Mouse (Mus musculus): Measurements from ENCODE around the gene Glra3.

Glra3 gene

DNA sequence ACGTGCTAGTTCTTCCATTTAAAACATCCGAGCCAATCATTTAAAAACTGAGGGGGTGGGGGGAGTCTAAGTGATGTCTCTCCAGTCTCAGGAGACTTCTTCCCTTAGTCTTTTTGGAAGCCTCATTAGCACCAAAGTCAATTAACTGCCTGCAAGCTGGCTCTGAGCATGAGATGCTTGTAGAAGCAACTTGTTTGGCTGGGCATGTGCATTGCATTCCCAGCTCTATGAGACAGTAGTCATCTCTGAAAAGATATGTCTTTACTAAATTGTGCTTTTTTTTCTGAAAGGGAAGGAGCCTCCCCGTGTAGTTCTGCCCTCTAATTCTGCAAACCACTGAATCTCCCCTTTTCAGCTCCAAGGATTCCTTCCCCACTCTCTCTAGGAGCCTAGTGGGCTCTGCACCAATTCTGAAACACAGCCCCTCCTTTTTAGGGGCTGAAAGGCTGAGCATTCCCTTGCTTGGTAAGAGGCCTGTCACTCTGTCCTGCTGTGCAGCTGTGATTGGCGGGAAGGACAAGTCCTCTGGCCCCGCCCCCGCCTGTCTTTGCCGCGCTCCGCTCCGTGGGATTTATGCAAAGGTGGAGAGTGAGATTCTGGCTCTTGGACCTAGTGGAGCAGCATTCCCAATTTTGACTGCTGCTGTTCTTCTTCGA is at the start of gene Glra3:
Glra3 (plus strand) TSS at position 591 of the 656 bp plus-strand sequence.
- in situ Hi-C loops (cut with MboI), result no loop called here

DNA sequence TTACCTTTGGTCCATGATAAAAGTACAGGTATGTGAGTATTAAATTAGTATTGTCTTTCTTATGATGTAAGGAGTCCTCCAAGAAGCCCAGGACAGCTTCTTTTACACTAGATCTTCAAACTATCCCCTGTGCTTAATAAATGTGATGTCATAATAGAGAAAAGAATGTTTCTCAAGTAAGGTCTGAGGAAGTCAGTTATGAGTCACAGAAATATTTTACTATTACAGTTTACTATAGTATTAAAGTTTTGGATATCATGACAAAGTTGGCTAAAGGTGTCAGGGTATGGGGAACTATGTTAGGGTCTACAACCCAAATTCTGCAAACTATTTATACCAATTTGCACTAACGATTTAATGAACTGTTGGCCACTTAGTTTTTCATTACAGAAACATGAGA is 33.4 kb upstream of the Glra3 start, which contains the start of gene Adam29:
Adam29 (minus strand) TSS at position 101 of the 400 bp plus-strand sequence.
- in situ Hi-C loops (cut with MboI), result no loop called here

DNA sequence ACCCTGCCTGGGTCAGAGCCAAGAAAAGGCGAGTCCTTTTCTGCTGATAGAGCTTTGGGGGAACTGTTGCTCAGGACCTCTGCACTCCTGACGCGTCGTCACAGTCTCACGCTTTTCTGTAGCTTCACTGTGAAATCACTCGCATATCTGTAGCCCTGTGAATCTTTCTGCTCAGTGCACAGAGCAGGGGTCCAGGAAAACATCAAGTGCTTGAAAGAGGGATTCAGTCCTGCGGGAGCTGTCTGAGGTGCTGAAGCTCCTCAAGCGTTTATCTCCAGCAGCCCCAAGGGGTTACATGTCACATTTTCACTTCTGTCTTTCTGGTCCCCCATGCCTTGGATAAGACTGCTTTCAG is 243 bp downstream of the Glra3 start:
- in situ Hi-C loops (cut with MboI), result no loop called here

DNA sequence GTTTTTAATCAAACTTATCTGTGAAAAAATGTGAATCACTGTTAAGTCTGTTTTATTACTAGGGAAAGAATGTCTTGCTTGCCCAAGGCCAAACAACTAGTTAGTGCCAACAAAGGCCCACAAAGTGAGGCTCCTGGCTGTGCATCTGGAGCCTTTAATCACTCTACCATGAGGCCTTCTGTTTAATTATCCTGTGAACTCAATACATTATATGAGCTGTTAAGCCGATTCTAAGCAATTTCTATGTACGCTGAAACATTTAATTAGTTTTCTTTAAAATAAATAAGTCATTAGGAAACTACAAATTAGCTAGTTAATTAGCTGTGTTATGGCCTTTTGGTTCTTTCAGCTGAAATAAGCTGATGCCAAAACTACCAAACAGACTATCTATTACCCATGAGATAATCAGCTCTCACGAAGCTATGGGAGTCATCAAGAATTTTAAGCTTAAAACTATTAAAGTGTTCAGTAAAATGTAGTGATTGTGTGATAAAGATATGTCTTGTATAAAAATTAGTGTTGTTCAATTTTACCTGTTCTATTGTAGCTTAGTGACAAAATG is 24.6 kb downstream of the Glra3 start:
- in situ Hi-C loops (cut with MboI), result no loop called here

DNA sequence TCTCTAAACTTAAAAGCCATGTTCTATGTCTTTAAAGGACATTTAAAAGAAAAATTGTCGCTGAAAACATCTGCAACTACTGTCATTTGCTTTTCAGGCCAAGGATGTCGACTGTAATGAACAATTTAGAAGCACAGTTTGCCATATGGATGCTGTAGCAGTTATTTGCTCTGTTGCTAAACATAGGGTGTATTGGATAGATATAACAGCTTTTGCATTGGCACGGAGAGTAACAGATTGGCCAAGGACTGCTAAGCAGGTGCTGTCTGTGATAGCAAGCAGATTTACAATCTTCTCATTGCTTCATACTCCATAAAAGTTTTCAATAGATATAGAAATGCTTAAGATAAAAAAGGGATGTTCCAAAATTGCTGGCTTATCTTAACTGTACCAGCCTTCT is 57.6 kb downstream of the Glra3 start:
- in situ Hi-C loops (cut with MboI), result no loop called here

DNA sequence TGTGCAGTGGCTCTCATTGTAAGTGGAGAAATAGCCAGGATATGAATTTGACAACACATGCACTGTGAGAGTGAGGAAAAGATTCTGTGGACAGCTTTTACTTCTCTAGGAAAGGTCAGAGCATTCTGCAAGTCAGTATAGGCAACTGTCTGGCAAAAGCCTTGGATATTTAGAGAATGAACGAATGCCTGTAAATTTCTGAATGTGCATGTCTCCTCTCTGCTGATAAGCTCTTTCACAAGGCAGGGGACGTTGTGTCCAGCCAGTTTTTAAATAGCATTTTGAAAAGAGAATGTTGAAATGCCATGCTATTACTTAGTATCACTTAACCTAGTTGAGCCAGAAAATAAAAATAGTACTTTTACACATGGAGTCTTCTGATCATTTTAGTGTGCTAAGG is 114.1 kb downstream of the Glra3 start:
- in situ Hi-C loops (cut with MboI), result no loop called here

DNA sequence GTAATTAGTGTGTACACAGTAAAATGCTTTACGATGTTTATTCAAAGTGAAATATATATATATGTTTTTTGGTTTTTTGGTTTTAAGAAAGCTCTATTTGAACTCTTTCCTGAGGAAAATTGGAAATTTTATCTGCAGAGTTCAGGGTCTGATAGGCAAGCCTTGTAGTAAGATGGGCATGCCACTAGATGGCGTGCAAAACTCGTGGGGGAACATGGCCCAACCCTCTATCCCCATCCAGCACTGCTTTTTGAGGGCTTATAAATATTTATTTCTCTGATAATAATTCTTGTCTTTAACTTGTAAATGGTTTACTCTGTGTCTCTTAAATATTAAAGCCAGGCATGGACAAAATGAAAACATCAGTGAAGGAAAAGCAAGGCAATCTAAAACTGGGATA is 122.8 kb downstream of the Glra3 start:
- in situ Hi-C loops (cut with MboI), result no loop called here

DNA sequence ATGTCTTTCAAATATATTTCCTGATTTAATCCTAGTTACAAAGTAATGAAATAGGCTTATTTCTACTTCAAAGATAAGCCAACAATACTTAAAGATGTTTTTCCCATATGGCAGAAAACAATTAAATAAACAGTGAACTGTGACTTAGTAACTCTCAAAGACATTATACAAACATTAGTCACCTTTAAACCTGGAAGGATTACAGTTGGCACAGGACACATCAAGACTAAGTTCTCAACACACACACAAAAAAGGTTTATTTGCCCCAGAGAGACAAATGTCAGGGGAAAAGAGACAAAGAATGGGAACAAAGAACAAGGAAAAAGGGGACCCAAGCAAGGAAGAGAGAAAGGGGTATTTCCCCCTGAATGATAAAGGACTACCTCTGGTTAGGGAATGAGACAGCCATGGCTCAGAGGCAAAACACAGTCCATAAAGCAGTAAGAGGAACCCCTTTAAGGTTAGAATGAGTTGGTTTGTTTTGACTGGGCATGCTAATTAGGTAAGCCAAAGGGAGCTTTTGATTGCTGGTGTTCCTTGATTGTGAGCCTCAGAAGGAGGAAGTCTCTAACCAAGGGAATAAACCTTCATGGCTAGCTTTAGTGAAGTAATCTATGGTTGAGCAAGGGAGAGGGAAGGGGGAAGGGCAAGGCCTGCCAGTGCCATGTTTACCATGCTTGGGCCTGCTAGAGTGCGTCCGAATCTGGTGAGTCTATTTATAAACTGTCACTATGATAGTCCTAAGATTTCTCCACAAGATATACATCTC is 130.4 kb downstream of the Glra3 start:
- in situ Hi-C loops (cut with MboI), result no loop called here

DNA sequence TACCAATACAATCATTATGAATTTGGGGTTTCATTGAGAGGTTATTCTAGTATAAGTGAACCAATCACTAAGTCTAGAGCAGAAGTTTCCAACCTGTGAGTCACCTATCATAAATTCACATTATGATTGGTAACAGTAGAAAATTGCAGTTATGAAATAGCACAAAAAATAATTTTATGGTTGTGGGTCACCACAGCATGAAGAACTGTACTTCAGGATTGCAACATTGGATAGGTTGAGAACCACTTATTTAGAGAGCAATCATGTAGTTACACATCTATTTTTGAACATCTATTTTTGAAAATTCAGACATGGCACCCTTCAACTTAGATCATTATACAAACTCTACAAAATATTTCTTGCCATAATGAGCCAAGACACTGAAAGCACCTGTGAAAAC is 143.4 kb downstream of the Glra3 start:
- in situ Hi-C loops (cut with MboI), result no loop called here

DNA sequence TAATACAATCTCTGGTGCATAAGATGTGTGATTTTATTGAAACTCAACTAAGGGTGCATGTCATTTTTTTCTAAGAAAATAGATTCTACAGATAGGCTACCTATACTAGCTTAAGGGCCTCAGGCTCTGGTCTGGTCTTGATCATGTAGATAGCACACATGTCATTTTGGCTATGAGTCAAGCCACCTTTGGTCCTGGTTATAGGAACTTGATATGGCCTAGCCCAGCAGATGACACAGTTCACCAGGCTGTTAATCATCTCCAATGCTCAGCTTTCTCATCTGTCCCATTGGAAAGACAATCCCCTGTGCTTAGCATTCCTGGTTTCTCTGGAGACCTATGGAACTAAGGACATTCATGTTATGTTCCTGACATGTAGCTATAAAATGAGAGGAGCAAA is 154.1 kb downstream of the Glra3 start:
- in situ Hi-C loops (cut with MboI), result no loop called here

DNA sequence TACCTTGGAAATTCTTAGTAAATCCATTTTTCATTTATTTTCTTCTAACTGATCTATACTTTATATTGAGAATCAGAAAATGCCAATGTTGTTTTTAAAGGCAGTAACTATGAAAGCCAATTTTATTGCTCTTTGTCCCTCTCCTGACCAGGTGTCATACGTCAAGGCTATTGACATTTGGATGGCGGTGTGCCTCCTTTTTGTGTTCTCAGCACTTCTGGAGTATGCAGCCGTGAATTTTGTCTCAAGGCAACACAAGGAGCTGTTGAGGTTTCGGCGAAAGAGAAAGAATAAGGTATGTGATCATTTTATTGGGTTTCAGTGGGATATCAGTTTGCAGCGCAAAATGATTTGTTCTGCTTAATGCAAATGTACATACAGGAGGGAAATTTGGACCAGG is 170.0 kb downstream of the Glra3 start:
- in situ Hi-C loops (cut with MboI), result no loop called here

DNA sequence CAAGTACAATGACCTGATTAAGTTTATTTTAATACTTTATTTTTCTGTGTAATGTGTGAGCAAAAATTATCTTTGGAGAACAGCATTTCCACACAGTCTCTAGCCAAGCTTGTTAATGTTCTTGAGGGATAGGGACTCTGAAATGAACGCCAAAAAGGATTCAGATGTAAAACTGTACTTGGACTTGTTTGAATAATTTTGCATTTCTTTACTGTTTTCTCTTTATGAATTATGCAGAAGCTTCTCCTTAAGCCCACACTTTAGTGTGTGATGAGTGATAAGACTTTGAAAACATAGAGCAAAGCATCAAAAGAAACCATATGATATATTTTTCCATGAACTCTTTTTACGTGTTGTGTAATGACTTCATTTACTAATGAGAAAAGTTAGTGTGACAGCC is 189.1 kb downstream of the Glra3 start:
- in situ Hi-C loops (cut with MboI), result no loop called here

DNA sequence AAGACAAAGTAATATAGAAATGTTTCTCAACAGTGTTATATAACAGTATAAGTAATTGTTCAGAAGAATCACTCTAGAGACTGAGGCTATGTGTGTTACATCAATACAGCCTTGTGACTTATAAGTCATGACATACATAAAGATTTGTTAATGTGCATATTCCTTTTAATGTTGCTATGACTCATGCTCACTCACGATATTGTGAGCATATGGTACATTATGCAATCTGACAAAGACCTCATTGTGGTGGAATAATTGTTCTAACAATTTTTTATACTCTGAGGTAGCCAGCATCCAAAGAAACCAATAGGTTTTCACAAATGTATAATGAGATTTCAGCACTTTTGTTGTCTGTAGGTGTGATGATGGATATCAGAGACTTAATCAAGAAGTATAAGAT is 210.4 kb downstream of the Glra3 start:
- in situ Hi-C loops (cut with MboI), result no loop called here

DNA sequence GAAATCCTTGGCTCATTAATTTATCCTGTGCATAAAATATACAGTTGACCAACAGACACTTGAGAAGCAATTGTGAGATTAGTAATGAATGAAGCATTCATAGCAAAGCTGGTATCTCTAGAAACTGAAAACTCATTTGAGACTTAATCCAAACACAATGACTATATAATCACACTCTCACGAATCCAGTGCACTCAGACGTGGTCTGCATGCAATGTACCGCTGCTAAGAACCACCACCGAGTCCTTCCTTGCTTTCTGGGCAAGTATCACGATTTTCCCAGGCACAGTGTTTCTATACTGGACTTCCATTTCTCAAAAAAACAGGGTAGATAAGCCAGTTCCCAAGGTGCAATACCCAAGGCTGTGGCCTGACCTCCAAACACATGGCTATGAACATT is 211.3 kb downstream of the Glra3 start:
- in situ Hi-C loops (cut with MboI), result no loop called here

DNA sequence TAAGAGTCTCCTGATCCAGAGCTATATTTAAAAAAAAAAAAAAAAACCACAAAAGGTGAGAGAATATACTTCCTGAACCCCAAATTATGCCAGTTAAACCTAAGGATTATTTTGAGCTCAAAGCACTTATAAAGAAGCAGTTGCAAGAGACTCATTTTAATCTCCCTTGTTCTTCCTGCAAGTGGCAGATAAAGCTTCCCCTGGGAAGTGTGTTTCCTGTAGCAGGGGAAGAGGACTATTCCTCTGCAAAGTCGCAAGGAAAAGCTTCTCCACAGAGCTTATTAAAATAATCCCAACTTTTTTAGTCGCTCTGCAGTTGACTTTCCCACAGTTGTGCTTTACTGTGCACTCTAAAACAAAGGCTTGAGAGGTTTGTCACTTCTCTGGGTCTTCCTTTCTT is 218.7 kb downstream of the Glra3 start:
- in situ Hi-C loops (cut with MboI), result no loop called here
